Mouse (Mus musculus) v-Abl transformed pro-B cells (cell line): Measurements from ENCODE around the gene Zfp652.

Source experiments
- in situ Hi-C, 2 experiments: fragments of 400-800 bp; cut with MboI; formaldehyde crosslinking; loops; one replicate each; pipeline ENCODE4 v1.15.1; 2025; ENCODE audit not compliant: unreplicated experiment in 2 of 2

The Zfp652 gene

DNA sequence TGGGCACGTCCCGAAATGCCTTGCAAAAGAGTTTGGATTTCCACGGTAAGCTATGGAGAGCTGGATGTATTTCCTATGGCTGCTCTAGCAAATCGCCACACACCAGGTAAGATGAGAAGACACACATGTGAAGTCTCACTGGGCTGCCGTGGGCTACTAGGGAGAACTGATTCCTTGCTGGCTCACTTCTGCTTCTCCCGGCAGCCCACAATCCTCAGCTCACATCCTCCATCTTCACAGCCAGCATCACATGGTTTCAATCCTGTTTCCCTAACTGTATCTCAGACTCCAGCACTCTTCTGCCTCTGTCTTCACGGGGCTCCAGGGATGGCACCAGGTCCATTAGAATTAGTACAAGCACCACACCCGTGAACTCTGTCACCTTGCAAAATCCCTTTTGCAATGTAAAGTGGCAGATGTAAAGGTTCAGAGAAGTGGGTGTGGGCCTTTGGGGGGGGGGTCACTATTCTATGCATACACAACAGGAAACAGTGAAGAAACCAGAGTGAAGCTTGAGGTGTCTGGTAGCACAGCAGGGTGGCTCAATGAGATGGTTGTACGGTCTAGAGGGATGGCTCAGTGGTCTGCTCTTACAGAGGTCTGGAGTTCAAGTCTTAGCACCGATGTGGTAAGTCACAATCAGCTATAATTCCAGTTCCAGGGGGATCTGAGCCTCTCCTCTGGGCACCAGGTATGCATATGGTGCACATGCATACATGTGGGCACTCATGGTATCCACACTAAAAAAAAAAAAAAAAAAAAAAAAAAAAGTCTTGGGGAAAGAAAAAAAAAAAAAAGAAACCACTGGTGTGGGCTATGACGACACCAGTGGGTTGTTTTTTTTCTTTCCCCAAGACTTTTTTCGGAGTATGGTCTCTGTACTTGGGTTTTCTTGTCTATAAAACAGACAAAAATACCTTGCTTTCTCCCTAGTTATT is 8.2 kb upstream of the Zfp652 start:
- in situ Hi-C loops = no loop called here

DNA sequence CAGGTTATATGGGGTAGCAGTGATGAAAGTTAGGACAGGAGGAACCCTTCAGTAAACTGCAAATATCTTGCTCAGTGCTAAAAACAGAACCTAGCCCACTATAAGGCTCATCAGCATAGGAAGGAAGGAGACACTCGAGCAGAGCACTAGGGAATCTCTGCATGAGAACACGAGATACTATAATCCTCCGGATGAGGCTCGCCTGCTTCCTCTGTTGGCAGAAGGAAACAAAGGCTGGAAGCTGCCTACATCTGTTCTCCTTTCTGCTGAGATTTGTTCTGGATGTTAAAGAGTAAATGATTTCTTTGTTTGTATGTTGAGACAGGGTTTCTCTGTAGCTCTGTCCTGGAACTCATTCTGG is 7.5 kb upstream of the Zfp652 start:
- in situ Hi-C loops = no loop called here

DNA sequence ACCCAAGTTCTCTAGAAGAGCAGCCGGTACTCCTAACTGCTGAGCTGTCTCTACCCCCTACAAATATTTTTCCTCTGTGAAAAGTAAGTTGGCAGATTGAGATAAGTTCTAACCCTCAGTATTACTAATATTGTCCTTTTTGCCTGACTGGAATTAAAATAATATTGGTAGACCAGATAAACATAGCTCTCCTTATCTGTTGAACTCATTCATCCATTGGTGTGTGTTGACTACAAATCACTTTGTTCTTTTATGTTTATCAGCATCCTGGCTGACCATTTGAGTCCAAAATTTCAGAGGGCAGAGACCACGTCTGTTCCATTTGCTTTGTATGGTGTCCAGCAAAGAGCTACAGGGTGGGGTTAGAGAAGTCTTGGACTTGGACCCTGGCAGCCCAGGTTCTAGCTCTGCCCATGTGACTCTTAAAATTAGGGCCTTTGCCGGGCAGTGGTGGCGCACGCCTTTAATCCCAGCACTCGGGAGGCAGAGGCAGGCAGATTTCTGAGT is 2.9 kb upstream of the Zfp652 start:
- in situ Hi-C loops = no loop called here

DNA sequence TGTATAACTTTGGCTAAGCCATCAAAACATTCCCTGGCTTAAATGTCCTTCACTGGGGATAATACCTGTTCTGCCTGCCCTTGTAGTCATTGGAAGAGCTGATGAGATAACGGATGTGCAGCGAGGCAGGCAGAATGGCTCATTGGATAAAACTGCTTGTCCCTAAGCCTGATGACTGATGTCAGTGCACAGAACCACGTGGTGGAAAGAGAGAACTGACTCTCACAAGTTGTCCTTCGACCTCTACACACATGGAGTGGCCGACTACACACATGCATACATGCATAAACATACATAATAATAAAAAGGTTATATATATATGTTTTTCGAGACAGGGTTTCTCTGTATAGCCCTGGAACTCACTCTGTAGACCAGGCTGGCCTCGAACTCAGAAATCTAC is 2.0 kb upstream of the Zfp652 start:
- in situ Hi-C loops = no loop called here

DNA sequence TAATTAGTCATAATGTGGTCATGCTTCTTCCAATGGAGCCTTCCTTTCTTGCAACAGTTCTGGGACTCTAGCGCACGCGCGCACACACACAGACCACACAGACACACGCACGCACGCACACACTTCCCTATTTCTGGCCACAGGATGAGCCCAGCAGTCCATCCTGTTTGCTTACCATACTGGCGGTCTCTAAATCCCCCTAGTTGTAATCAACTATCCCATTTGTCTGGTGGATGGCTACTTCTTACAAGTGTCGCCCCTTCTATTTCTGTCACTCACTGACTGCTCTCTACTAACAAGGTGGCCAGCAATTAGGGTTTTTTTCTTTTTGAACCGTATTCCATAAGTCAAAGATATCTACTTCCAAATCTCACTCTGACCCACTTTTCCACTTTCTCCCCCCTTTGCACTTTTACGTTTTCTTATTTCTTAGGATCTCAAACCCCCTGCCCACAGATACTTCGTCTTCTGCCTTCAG is 349 bp upstream of the Zfp652 start:
- in situ Hi-C loops = no loop called here

DNA sequence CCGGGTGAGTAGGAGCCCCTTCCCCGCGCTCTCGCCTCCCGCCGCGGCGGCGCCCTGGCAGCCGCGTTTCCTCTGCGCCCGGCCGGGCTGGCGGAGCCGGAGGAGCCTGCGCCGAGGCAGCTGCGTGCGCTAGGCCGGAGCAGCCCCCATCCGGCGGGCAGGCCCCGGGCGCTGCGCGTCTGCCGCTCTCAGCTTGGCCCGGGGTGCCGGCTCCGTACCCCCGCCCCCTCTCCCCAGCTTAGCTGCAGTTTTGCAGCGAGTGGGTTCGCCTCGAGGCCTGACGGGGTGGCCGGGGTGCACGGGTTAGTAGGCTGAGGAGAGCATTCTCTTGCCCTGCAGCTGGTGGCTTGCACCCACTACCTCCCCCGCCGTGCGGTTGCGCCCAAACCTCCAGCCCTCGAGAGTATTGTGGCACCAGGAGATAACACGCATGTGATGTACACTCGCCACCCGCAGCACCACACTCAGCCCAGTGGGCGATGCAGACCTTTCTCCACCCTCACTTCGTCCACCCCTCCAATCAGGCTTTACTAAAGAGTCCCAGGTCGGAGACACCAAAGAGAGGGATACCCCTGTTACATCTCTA is 845 bp downstream of the Zfp652 start:
- in situ Hi-C loops = no loop called here

DNA sequence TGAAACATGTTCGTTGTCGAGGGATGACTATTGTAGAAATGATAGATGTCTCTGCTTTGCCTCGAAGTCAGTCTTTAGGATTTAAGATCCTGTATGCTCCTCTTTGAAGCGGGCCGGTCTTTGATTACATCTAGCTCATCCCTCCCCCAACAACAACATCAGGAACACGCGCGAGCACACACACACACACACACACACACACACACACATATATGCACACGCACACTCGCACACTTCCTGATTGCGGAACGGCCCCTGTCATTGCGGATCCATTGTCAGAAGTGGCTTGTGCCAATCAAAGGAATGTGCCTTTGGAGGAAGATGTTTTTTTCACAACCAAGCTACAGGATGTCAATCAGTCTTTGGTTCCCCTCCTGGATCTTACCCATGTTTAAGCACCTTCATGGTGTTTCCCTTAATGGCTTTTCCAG is 1.4 kb downstream of the Zfp652 start:
- in situ Hi-C loops = no loop called here

DNA sequence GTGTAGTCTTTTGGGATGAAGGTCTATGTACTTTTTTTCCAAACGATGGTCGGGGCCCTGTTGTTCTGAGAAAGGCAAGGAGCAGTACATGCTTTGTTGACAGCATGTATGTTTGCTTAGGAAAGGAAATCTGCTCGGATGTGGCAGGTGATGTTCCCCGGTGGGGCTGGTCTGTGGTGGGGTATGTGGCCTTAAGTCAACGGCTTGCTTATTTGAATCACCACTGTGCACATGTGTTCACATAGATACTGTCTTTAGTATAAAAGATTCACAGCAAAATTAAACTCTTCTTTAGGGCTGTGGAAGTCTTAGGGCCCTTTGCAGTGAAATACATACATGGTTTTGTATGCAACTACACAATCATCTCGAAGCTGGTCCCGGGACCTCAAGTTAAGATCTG is 1.9 kb downstream of the Zfp652 start:
- in situ Hi-C loops = no loop called here

DNA sequence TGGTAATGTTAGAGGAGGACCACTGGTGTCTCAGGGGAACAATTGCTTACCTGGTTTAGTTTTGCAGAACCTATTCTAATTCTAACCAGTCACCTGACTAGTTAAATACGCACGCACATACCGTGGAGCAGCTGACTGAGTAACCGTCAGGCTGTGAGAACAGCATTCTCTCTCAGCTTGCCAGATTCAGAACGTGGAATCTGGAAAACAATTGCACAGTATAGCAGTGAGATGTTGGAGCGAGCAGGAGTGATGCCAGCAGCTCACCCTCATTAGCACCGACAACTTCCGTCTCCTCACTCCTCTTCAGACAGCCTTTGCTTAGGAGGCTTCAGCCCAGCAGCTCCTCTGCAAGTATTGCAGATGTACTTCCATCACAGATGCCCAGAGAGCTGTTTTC is 3.7 kb downstream of the Zfp652 start:
- in situ Hi-C loops = no loop called here

DNA sequence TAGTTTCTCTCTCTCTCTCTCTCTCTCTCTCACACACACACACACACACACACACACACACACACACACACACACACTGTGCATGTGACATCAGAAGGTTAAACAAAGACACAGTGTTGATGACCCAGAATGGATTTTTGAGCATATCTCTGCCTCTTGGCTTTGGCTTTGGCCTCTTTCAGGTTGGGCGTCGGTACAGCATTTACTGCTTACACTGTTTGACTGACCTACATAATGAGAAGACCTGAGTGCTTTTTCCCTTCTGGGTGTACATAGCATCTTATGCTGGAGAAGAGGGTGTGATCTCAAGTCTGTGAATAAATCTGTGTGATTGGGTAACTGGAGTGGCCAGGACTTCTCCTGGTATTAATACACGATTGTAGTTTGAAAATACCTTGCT is 6.9 kb downstream of the Zfp652 start:
- in situ Hi-C loops = no loop called here

DNA sequence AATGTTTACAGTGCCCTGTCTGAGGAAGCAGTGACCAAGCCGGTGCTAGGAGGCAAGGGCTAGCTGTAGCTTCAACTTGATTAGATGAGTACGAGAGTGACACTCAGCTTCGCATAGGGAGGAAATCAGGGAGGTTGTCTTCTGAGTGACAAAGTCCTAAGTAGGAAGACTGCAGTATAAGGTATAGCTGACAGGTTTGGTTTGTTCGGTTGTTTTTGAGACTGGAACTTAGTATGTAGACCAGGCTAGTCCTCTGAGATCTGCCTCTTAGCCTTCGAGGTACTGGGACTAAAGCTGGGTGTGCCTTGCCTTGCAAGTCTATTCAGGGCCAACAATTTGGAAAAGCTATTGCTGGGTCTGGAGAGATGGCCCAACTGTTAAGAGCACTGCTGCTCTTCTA is 10.8 kb downstream of the Zfp652 start, which contains the start of gene B130006D01Rik:
B130006D01Rik (plus strand) TSS at position 301 of the 400 bp plus-strand sequence.
- in situ Hi-C loops = no loop called here

DNA sequence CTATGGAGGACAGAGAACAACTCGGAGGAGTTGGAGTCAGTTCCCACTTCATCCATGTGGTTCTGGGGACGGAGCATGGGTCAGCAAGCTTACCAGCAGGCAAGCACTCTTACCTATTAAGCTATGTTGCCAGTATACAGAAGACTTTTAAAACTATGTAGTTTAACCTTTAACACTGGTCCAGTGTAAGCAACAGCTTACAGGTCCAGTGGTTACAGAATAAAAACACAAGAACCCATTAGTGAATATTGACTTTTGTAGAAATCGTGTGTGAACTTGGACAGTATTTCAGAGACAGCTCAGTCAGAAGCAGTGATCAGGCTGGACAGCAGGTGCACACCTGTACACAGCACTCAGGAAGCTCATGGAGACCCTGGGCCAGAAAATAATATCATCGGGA is 12.0 kb downstream of the Zfp652 start:
- in situ Hi-C loops = no loop called here

DNA sequence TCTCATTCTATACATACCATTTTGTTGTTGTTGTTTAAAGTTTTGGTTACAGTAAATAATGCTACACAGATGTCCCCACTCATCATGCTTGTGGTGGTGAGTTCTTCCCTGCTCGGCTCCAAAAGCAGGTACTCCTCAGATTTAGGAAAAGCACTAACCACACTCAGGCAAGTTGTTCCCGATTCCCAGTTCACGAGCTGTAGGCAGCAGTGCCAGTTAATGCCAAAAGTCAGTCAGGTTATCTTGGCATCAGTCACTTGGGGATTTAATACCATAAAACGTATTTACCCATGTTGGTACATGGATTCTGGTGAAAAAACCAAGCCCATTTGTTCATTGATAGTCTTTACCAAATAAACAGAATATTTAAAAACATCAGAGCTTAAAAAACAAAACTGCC is 13.7 kb downstream of the Zfp652 start:
- in situ Hi-C loops = no loop called here

DNA sequence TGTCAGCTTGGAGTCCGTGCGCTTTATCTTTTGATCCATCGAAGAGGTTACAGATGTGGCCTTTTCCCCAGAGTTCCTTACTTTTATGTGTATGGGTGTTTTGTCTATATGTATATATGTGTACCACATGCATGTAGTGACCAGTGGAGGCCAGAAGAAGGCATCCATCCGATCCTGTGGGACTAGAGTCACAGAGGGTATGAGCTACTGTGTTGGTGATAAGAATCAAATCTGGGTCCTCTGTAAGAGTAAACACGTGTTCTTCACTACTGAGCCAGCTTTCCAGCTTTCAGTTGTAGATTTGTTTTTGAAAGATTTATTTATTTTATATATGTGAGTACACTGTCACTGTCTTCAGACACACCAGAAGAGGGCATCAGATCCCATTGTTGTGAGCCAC is 15.5 kb downstream of the Zfp652 start:
- in situ Hi-C loops = no loop called here

DNA sequence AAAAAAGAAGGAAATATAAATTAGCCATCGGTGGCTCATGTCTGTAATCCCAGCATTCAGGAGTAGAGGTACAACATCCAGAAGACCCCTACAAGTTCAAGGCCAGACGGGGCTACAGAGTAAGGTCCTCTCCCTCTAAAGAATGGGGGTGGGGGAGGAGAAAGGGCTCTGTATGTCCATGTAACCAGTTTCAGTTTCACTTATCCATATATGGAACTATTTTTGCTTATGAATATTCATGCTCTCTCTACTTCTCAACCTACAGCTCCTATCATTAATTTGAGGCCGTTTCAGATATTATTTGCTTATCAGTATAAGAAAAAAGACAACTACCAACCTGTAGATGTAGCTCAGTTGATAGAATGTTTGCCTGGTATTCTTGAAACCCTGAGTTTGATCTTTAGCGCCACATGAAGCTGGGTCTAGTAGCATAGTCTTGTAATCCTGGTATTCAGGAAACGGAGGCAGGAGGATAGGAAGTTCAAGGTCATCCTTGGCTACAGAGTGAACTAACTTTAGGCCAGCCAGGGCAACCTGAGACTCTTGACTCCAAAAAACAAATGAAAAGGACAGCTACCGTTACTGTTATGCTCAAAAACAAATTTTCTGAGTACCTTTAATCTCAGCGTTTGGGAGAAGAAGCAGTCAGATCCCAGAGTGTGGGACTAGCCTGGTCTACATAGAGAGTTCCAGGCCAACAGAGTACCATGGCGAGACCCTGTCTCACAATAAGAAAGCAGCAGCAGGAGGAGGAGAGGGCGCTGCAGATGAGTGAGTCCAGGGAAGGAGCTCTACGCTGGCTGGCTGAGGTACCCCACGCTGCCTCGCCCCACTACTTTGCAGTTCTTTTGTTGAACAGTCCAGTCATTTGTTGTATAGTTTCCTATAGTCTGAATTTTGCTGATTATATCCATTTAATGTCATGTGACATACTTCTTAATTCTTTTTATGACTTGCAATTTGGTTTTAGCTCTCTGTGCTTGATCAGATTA is 16.7 kb downstream of the Zfp652 start:
- in situ Hi-C loops = no loop called here

DNA sequence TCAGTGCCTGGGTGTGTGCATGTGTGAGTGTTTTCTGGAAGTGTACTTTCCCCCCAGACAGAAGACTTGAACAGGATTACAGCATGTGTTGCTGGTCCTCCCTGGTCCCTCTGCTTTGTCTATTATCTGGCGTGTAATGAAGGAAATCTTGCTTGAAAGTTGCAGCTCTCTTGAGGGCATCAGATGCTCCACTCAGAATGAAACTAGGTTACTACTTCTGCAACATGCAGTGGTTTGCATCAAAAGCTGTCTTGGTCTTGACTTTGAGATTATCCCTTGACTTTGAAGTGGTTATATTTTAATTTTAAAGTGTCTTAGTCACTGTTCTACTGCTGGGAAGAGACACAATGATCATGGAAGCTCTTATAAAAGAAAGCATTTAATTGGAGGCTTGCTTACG is 22.0 kb downstream of the Zfp652 start:
- in situ Hi-C loops = no loop called here

DNA sequence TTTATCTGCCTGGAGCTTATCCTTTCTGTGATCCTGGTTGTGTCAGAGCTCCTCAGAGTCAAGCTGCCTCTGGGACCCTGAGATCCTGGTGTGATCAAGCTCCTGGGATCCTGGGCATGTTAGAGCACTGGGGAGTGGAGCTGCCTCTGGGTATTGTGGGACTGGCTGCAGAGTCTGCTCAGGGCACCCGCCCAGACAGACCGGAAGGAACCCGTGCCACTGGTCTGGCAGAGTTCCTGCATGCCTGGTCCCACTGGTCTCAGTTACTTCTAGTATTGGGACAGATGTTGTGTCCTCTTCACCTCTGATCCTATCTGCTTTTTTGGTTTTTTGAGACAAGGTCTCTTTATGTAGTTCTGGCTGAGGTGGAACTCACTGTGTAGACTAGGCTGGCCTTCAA is 25.3 kb downstream of the Zfp652 start:
- in situ Hi-C loops = no loop called here

DNA sequence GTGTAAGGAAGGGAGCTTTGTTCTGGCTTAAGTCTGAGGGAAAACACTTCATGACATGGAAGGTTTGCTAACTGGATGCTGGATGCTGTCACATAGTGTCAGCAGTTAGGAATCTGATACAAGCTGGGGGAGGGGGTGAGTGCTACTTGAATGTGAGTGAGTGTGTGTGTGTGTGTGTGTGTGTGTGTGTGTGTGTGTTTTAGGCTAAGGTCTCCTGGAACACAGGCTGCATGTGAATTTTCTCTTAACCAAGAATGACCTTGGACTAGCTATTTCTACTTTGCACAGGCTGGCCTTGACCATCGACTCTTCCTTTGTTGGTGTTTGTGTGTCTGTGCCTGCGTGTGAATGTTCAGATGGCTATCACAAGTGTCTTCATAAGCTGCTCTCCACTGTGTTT is 32.0 kb downstream of the Zfp652 start:
- in situ Hi-C loops = no loop called here

DNA sequence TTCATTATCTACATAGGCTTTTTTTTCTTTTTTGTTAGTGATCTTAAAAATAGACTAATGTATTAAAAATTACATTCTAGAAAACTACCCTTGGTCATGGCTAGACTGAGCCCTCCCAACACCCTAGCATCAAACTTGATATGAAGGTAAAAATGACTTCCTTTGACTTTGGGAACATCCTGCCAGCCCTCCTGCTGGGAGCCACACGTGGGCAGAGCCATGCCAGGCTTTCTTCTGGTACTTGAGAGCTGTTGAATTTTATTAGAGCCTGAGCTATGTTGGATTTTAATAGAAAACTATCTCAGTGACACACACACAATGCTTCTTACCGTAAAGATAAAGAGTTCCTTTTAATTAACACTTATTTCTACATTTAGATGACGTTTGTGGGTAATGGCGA is 34.3 kb downstream of the Zfp652 start:
- in situ Hi-C loops = no loop called here

DNA sequence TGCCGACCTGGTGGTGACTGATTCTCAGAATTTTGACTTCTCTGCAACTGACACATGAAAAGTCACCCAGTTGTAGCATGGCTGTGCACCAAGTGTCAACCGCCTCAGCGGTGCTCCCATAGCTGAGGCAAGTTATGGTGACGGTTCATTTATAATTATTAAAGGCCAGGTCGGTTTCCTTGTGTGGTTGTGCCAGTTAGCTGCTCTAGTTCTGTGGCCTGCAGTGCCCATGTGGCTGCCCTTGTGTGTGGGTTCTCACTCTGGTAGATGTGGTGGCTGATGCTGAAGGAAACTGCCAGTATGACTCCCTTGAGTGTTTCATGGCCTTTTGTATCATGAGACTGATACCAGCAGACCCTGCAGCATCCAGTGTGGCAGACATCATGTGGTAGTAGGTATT is 35.9 kb downstream of the Zfp652 start:
- in situ Hi-C loops = no loop called here

DNA sequence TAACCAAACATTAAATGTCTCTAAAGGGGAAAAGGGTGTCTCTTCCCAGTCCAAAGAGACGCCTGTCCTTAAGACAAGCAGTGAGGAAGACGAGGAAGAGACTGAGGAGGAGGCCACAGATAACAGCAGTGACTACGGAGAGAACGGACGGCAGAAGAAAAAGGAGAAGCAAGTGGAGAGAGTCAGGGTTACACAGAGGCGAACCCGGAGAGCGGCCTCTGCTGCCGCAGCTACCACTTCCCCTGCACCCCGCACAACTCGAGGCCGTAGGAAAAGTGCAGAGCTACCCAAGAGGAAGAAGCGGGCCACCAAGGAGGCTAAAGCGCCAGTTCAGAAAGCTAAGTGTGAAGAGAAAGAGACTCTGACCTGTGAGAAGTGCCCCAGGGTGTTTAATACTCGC is 37.1 kb downstream of the Zfp652 start:
- in situ Hi-C loops = loop anchor here (5.0 to 25.0 kb wide), 2 partner anchors 62 to 212 kb away; no protein-coding TSS in a partner anchor
